Mouse (Mus musculus) ES-Bruce4 (cell line): ENCODE measurements around the gene Agpat4. TPM values are rescaled to one million over a fixed set of nuclear protein-coding genes. Genes with fewer than 3 reads are reported as not detected.
"Not testable (repeated sequence)": the region's sequence is repeated elsewhere in the genome, so short reads cannot be mapped to it uniquely, and the experiment has no call there.

Source experiments
- H3K27ac ChIP-seq: 2 replicates; pipeline ENCODE4 v1.5.1; 2012; ENCODE audit warnings: low read length, inconsistent platforms; ENCODE audit not compliant: insufficient read depth
- H3K27me3 ChIP-seq: 2 replicates; pipeline ENCODE4 v1.6.1; 2012; ENCODE audit warnings: mild to moderate bottlenecking, low read length, inconsistent platforms; ENCODE audit not compliant: control insufficient read depth, poor library complexity, insufficient read depth, severe bottlenecking
- H3K36me3 ChIP-seq: 2 replicates; pipeline ENCODE4 v1.6.1; 2012; ENCODE audit warnings: inconsistent platforms, mild to moderate bottlenecking, low read length, moderate library complexity; ENCODE audit not compliant: control insufficient read depth, poor library complexity, insufficient read depth, severe bottlenecking
- H3K4me1 ChIP-seq: one replicate; pipeline ENCODE4 v1.8.1; 2011; ENCODE audit warnings: low read length; ENCODE audit not compliant: control insufficient read depth, insufficient read depth
- H3K4me3 ChIP-seq: 2 replicates; pipeline ENCODE4 v1.5.1; 2011; ENCODE audit warnings: low read depth, mild to moderate bottlenecking, low read length
- H3K9ac ChIP-seq: 2 replicates; pipeline ENCODE4 v1.6.1; 2012; ENCODE audit warnings: low read depth, mild to moderate bottlenecking, inconsistent platforms; ENCODE audit not compliant: poor library complexity, severe bottlenecking
- H3K9me3 ChIP-seq: replicated peaks from 2 replicates; pipeline ENCODE4 v1.6.1; 2012; ENCODE audit warnings: mild to moderate bottlenecking, low read length, inconsistent platforms; ENCODE audit not compliant: control insufficient read depth, poor library complexity, insufficient read depth, severe bottlenecking
- CTCF ChIP-seq: IDR thresholded peaks from one replicate; pipeline ENCODE4 v1.8.1; 2011; ENCODE audit warnings: low read depth, low read length
- EP300 ChIP-seq: IDR thresholded peaks from 2 replicates; pipeline ENCODE4 v1.6.1; 2011; ENCODE audit warnings: low read depth, low read length; ENCODE audit not compliant: insufficient read depth
- POLR2A ChIP-seq: IDR thresholded peaks from one replicate; pipeline ENCODE4 v1.8.1; 2011; ENCODE audit warnings: low read length; ENCODE audit not compliant: insufficient read depth
- polyA plus RNA-seq: library from polyadenylated mRNA; stranded (reverse); fragments of >200 nt; gene quantifications from 2 replicates; pipeline ENCODE4 v1.2.4, GENCODE M21; 2011; ENCODE audit warnings: low read depth; ENCODE audit not compliant: missing spikeins, insufficient read depth, insufficient read length

Agpat4 gene
- polyA plus RNA-seq, 1 experiment: 80.4 TPM

- TF ChIP-seq EP300: no peak
- no peak for TF ChIP-seq POLR2A
- no peak for TF ChIP-seq CTCF
- Histone ChIP-seq H3K9me3 (no peaks in the 10 kb centered on the region), H3K36me3 (peaks cover 2% of the 10 kb centered on the region; the same call in 1 of the 2 replicates), H3K4me3 (no peak overlapping the region), H3K27ac (no peak overlapping the region), H3K27me3 (no peaks in the 10 kb centered on the region), H3K4me1 (peaks cover 4% of the 10 kb centered on the region), H3K9ac (no peak overlapping the region)
Observed at GRCm38 (mm10) chr17:12221926-12222325, 103.4 kb downstream of the Agpat4 start.

DNA sequence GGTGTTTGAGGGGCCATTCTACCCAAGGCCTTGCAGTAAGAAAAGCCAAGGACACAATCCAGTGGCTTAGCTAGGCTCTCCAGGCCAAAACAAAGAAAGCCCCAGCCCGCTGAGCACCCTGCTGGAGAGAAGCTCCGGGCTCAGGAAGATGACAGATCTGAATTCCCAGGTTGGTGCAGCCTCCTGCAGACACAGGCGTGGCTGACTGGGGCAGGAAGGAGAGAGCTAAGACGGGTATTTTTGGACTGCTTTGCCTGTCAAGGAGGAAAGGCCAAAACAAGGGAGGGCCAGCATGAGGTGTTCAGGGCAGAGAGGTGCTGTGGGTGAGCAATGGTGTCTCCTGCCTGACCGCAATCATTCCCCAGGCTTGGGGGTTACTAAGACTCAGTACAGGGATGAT lies 105.2 kb downstream of the Agpat4 start:
- Histone ChIP-seq H3K9ac (no peak overlapping the region), H3K4me3 (no peak overlapping the region), H3K36me3 (0 out of 2 replicates have a peak, but pooled peaks cover 2% of the 10 kb centered on the region), H3K27me3 (no peaks in the 10 kb centered on the region), H3K27ac (no peak overlapping the region), H3K4me1 (peaks cover 4% of the 10 kb centered on the region), H3K9me3 (no peaks in the 10 kb centered on the region)
- TF ChIP-seq CTCF (no peak), EP300 (no peak), POLR2A (no peak)

DNA sequence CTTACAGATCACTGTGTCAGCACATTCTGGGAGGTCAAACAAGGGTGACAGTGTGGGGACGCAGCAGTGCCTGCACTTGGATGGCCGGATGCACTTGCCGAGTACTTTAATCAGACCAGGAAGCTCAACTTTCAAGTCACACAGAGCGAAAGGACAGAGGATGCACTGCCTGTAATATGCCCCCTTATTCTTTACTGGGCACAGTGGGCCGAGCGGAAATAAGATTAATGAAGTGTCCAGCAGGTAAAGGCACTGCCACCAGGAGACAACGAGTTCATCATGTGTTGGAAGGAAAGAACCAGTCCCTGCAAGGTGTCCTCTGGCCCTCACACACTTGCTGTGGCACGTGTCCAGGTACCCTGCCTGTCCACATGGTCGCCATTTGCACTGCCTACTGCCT lies 105.6 kb downstream of the Agpat4 start:
- no peak overlapping the region for H3K4me3 ChIP-seq
- H3K27me3 ChIP-seq: no peaks in the 10 kb centered on the region
- H3K36me3 ChIP-seq: 0 out of 2 replicates have a peak, but pooled peaks cover 4% of the 10 kb centered on the region
- no peak overlapping the region for H3K27ac ChIP-seq
- H3K9me3 ChIP-seq: no peaks in the 10 kb centered on the region
- no peak for TF ChIP-seq POLR2A
- TF ChIP-seq CTCF: no peak
- no peak for TF ChIP-seq EP300
- H3K4me1 ChIP-seq: peaks cover 4% of the 10 kb centered on the region
- no peak overlapping the region for H3K9ac ChIP-seq

- not testable (repeated sequence) for H3K4me1 ChIP-seq, H3K36me3 ChIP-seq, H3K27ac ChIP-seq, H3K9ac ChIP-seq, H3K4me3 ChIP-seq, H3K27me3 ChIP-seq, H3K9me3 ChIP-seq
Observed at GRCm38 (mm10) chr17:12224551-12224950, 106.0 kb downstream of the Agpat4 start.

GRCm38 (mm10) chr17:12225227-12225626 lies 106.7 kb downstream of the Agpat4 start:
- Histone ChIP-seq H3K4me1 (peaks cover 4% of the 10 kb centered on the region), H3K9ac (no peak overlapping the region), H3K27ac (no peak overlapping the region), H3K9me3 (no peaks in the 10 kb centered on the region), H3K27me3 (no peaks in the 10 kb centered on the region), H3K36me3 (0 out of 2 replicates have a peak, but pooled peaks cover 5% of the 10 kb centered on the region), H3K4me3 (no peak overlapping the region)
- TF ChIP-seq CTCF (no peak), EP300 (no peak), POLR2A (no peak)

DNA sequence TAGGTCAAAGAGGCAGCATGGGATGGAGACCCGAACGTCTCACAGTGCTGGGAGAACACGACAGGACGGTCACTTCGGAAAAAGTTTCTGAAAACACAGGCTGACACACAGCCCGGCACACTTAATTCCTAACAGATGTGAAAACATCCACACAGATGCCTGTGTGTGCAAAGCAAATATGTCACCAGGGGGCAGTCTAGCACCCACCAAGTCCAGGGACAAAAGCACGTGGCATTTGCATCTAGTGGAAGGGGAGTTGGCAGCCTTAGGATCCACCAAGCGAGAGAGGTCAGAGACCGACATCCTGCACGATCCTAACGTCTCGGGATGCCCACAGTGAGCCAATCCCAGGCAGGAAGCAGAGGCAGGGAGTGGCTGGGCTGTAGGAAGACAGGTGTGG lies 108.0 kb downstream of the Agpat4 start:
- TF ChIP-seq EP300 (no peak), CTCF (peak; percentile 41), POLR2A (no peak)
- no peak overlapping the region for H3K27ac ChIP-seq
- peaks cover 5% of the 10 kb centered on the region; the same call in 1 of the 2 replicates for H3K36me3 ChIP-seq
- no peak overlapping the region for H3K4me3 ChIP-seq
- peaks cover 4% of the 10 kb centered on the region for H3K4me1 ChIP-seq
- no peaks in the 10 kb centered on the region for H3K27me3 ChIP-seq
- H3K9me3 ChIP-seq: no peaks in the 10 kb centered on the region
- no peak overlapping the region for H3K9ac ChIP-seq
